Mouse (Mus musculus): ENCODE data around the gene Saxo1.

Saxo1 gene

DNA sequence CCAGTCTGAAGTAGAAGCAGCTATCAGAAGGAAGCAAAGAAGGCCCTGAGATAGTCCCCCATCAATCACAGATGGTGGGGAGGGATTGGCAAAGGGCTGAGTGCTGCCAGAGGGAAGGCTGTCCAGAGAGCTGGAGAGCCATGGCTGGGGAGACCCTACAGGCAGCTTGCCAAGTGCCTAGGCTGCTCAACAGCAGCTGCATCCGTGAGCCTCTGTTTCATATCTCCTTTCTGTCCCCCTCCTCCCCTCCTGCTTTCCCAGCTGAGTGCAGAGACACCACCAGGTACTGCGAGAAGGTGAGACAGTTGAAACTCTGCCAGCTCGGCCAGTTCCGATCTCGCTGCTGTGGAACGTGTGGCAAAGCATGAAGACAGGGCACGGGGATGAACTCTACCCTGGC lies 132.5 kb downstream of the Saxo1 start:
- DNase-seq (ENCODE audit: extremely low spot score, low read depth, low spot score) = no peak

DNA sequence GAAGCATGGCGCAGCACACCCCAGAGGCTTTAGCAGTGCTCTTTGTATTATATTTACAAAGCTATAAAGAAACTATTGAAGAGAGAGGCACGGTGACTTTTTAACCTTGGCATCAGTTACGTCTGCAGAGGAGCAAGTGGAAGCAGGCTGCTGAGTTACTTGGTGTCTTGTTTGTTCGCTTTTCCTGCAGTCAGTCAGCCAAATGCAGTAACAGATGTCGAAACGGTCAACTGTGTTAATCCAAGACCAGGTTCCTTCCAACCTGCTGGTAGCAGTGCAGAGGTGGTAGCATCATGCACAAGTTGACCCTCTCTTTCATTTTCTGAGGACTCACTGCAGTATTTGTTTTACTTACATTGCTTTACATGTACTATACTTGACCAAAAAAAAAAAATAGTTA lies 135.5 kb downstream of the Saxo1 start:
- DNase-seq (ENCODE audit: extremely low spot score, low read depth, low spot score) = no peak

DNA sequence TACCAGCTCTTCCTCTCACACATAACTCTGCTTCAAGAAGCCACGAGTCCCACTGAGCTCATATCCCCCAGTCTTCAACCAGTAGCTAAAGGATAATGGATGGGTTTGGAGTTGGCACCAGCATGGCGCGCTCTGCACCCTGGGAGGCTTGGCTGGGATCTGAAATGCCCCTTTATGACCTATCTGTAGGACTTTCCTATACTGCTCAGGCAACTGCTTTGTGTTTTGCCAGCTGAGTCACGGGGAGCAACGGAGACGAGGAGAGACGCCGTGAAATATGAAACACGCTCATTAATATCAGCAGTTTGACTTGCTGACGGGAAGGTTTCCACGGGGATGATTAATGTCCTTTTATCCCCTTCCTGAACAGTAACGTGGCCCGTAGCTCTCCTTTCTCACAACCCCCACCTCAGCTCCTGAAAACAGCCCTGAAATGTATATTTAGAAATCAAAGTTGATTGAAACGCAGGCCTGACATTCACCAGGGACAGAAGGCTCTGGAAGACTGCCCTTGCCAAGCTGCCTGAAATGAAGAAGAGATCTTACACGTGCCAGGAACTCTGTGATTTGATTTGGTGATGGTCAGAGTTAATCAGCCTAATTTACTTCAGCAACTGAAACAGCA lies 141.6 kb downstream of the Saxo1 start:
- DNase-seq (ENCODE audit: extremely low spot score, low read depth, low spot score) = no peak

DNA sequence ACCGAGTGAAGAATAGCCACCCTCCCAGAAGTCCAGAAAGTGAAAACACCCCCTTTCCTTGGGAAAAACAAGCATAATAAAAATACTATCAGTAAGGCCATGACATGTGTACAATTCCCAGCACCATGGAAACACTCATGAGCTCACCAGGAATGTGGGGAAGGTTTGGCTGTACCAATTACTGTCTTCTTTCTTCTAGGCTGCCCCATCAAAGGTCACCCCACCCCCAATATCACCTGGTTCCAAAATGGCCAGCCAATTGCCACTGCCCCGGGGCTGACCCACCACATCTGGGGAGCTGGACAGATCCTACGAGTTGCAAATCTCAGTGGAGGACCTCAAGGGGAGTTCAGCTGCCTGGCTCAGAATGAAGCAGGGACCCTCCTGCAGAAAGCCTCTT lies 144.7 kb downstream of the Saxo1 start:
- DNase-seq (ENCODE audit: extremely low spot score, low read depth, low spot score) = no peak

DNA sequence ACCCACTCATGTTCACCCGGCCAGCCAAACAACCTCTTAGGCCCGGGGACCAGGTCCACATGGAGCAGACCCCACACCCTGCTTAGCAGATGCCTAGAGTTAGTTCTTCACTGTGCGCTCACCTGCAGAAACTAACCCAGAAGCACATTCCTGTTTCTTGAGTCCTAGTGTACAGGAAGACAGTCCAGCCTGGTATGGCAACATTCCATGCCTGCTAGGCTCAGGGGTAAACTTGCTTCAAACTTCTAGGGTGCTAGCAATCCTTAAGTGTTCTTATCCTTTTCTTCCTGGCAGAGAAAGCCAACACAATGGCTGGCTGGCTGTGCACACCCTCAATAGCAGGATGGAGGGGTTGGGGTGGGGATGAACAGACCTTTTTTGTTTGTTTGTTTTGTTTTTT lies 147.2 kb downstream of the Saxo1 start:
- no peak for DNase-seq (ENCODE audit: extremely low spot score, low read depth, low spot score)

DNA sequence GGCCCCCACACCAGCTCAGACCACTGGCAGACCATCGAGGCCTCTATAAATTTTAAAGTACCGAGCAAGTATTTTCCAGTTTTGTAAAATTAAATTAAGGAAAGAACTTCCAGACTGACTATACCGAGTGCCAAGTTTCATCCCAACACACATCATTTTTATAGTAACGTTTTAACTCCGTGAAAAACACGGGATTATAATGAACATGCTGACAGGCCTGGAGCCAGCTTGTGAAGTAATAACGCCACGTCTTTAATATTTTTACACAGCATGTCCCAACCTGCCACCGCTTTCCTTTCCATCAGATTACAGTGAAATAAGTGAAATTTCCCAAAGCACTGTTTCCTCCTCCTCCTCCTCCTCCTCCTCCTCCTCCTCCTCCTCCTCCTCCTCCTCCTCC lies 149.7 kb downstream of the Saxo1 start:
- DNase-seq (ENCODE audit: extremely low spot score, low read depth, low spot score) = no peak

DNA sequence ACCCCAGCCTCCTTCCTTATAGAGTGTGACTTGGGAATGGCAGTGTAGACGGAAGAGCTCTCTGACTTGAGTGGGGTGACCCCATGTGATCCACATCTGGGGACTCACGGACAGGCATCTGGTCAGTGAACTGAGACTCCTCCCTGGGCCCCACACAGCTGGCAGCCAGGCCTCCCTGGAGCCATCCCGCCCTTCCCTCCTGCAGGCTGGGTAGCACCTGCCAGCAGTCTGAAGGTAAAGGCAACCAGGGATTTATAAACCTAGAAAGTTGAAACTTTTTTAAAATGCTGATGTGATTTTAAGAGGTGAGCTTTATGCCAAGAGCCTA lies 151.0 kb downstream of the Saxo1 start:
- DNase-seq (ENCODE audit: extremely low spot score, low read depth, low spot score) = no peak

DNA sequence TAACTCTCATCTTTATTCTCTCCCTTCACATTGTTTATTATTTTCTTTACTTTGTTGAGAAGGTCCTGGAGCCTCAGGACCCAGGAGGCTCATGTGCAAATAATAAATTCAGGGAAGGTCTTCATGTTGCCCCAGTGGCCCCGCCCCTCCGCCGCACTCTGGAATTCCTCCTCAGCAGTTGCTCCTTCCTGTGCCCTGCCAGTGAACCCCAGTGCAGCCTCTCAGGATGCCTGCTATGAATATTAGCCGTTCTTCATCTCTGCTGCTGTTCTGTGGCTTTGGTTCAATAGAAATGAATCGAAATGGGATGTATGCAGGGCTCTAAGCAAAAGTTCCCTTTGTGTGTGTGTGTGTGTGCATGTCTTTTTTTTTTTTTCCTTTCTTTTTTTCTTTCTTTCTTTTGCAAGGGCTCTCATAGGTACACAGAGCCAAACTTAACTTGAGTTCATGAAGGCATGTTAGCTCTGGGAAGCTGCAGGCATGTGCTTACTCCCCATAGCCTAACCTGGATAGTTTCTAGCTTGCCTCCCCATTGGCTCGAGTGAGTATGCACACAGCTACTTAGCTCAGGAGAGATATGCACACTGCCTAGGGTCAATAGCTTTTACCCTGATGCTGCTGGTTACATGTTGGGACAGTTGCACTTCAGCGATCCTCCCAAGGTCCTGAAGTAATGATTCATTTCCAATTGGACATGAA lies 151.5 kb downstream of the Saxo1 start:
- DNase-seq (ENCODE audit: extremely low spot score, low read depth, low spot score) = no peak

DNA sequence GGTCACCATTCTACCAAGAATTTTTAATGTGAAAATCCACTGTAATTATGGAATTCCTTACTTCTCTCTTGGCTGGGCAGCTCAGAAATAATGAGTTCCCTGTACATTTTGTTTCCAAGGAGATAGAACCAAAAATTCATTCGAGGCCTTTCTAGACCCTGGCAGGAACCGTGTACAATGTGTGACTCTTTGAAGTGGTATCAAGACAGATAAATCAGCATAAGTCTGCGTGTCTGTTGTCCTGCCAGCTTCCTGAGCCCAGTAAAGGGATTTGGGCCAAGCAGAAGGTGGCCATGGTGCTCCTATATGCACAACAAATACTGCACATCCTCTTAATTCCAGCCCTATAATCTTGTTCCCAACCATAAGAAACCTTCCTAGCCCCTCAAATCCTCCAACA lies 157.0 kb downstream of the Saxo1 start:
- DNase-seq (ENCODE audit: extremely low spot score, low read depth, low spot score) = no peak

DNA sequence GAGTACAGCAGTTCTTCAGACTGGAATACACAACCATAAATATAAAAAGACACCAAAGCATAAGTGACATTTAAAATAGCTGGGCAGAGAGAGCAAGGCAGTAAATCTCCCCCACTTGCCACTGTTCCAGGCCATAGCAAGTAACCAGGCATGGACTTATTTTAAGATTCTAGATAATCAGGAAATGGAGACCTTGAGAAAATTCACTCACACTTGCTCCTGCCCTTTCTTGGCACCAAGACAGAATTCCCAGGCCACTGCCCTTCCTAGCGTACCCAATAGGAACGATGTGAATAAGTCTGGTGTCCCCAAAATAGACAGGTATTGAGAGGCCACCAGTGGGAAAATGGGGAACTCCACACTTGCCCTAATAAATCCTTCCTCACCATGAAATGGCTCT lies 160.7 kb downstream of the Saxo1 start:
- DNase-seq (ENCODE audit: extremely low spot score, low read depth, low spot score) = no peak

DNA sequence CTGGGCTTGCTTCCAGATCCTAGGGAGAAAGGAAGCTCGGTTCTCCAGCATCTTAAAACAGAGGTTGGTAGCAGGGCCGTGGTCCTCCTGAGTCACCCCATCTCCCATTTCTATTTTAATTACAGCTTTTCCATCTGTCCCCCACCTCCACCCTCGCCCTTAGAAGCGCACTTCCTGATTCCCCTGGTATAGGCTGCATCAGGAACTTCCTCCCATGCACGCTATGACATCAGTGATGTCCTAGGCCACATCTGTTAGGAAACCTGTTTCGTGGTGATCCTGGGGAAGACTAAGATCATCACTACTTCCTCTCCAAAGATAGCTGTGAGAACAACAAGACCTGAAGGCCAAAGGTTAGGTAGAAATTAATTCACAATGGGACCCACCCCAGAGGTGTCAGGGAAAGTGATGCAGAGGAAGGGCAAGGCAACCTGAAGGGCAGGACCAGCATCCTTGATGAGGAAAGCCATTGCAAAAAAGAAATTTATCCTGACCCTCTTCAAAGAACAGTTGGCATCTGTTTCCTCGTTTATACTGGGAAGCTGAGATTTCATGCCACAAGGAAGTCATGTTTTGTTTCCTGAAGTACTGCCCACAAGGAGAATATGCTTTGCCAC lies 161.3 kb downstream of the Saxo1 start:
- no peak for DNase-seq (ENCODE audit: extremely low spot score, low read depth, low spot score)

DNA sequence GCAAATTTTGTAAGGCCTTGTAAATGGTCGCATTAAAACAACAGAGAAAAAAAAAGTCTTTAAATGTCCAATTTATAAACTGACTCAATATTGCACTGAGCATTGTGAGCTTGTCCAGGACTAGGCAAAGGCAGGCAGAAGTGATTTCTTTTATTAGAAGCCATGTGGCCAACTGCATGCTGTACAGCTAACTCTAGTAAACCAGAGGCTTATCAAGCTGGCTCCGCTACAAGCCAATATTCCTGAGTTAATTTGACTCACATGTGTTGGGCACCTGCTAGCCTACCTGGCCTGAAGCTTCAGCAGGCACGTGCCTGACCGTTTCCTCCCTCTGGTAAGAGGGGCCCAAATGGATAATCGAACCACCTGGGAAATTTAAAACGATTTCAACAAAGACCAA lies 162.5 kb downstream of the Saxo1 start:
- DNase-seq (ENCODE audit: extremely low spot score, low read depth, low spot score) = no peak
